Mouse (Mus musculus) ES-Bruce4 (cell line): ENCODE data around the gene Myt1l.

Source experiments
- CTCF ChIP-seq: IDR thresholded peaks from one replicate; pipeline ENCODE4 v1.8.1; 2011; ENCODE audit warnings: low read depth, low read length
- EP300 ChIP-seq: IDR thresholded peaks from 2 replicates; pipeline ENCODE4 v1.6.1; 2011; ENCODE audit warnings: low read depth, low read length; ENCODE audit not compliant: insufficient read depth
- POLR2A ChIP-seq: IDR thresholded peaks from one replicate; pipeline ENCODE4 v1.8.1; 2011; ENCODE audit warnings: low read length; ENCODE audit not compliant: insufficient read depth

- TF ChIP-seq EP300 (no peak), CTCF (no peak), POLR2A (no peak)
Observed at GRCm38 (mm10) chr12:29884376-29884775, 356.2 kb downstream of the Myt1l start.
